Mouse (Mus musculus) neural tube, embryonic 14.5 days (tissue): ENCODE measurements around the gene Cnksr3. TPM values are rescaled to one million over a fixed set of nuclear protein-coding genes. Genes with fewer than 3 reads are reported as not detected.

Experiments used
- ATAC-seq: fragments of 200-750 bp; cut with Nextera tagmentation; 2 replicates; pipeline ENCODE4 v1.8.0; 2017; ENCODE audit warnings: low read depth, mild to moderate bottlenecking, moderate TSS enrichment, moderate library complexity
- H3K27ac ChIP-seq: fragments of 300-500 bp; sonication (generic); 2 replicates; pipeline ENCODE4 v1.5.1; 2014; ENCODE audit warnings: low read depth, mild to moderate bottlenecking, control low read depth, low read length, moderate library complexity, mixed read lengths
- H3K27me3 ChIP-seq: fragments of 300-500 bp; sonication (generic); 2 replicates; pipeline ENCODE4 v1.6.1; 2014; ENCODE audit warnings: low read length; ENCODE audit not compliant: control insufficient read depth, insufficient read depth
- H3K36me3 ChIP-seq: fragments of 300-500 bp; sonication (generic); 2 replicates; pipeline ENCODE4 v1.6.1; 2014; ENCODE audit warnings: low read length, mixed read lengths; ENCODE audit not compliant: control insufficient read depth, insufficient read depth
- H3K4me1 ChIP-seq: fragments of 300-500 bp; sonication (generic); 2 replicates; pipeline ENCODE4 v1.6.1; 2014; ENCODE audit warnings: low read length; ENCODE audit not compliant: control insufficient read depth, insufficient read depth
- H3K4me2 ChIP-seq: fragments of 300-500 bp; sonication (generic); 2 replicates; pipeline ENCODE4 v1.6.1; 2014; ENCODE audit warnings: mild to moderate bottlenecking, low read depth, low read length, control low read depth
- H3K4me3 ChIP-seq: fragments of 300-500 bp; sonication (generic); 2 replicates; pipeline ENCODE4 v1.5.1; 2014; ENCODE audit warnings: low read depth, low read length, control low read depth, mixed read lengths
- H3K9ac ChIP-seq: fragments of 300-500 bp; sonication (generic); replicated peaks from 2 replicates; pipeline ENCODE4 v1.6.1; 2014; ENCODE audit warnings: low read depth, mild to moderate bottlenecking, control low read depth, low read length, mixed read lengths
- H3K9me3 ChIP-seq: fragments of 300-500 bp; sonication (generic); 2 replicates; pipeline ENCODE4 v1.6.1; 2016; ENCODE audit warnings: low read length; ENCODE audit not compliant: control insufficient read depth
- WGBS: fragments of 180-500 bp; shearing (Covaris S2); extraction: QIAGEN DNeasy Blood & Tissue Kit; methylation state at CpG from one replicate; pipeline ENCODE4 v1.1.7; 2014; 5-methylcytosine and 5-hydroxymethylcytosine counted together
- polyA plus RNA-seq: library from polyadenylated mRNA; unstranded; fragments of >200 nt; fragmentation: Nextera tagmentation; extraction: Ambion mirVana; gene quantifications from 2 replicates; pipeline ENCODE4 v1.2.1, GENCODE M21; 2014

Gene Cnksr3
- polyA plus RNA-seq, 1 experiment from 2014 or later = 1.0 TPM

DNA sequence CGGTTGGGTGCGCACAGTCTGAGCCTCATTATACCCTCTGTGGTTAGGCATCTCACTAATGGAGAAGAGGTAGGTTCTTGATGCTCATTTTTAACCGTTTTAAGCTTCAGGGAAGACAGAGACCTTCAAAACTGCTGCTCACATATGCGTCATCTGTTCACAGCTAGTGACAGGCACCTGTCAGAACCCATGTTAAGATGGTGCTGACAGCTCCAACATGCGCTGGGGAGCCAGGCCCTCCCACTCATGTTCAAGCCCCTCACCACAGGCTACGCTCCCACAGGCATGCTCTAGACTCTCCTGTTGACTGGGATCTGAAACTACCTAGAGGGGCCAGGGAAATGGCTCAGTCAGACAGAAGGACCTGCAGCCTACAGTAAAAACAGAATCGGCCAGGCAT, 11.4 kb downstream of the Cnksr3 start:
- no peak overlapping the region for H3K27ac ChIP-seq
- no peak for ATAC-seq
- 91% methylated on average over 7 of the region's 7 CpGs for WGBS
- H3K9ac ChIP-seq = no peak overlapping the region
- H3K4me1 ChIP-seq = no peaks in the 10 kb centered on the region
- H3K9me3 ChIP-seq = no peaks in the 10 kb centered on the region
- H3K4me2 ChIP-seq = no peak overlapping the region
- no peaks in the 10 kb centered on the region for H3K27me3 ChIP-seq
- H3K4me3 ChIP-seq = no peak overlapping the region
- H3K36me3 ChIP-seq = no peaks in the 10 kb centered on the region

DNA sequence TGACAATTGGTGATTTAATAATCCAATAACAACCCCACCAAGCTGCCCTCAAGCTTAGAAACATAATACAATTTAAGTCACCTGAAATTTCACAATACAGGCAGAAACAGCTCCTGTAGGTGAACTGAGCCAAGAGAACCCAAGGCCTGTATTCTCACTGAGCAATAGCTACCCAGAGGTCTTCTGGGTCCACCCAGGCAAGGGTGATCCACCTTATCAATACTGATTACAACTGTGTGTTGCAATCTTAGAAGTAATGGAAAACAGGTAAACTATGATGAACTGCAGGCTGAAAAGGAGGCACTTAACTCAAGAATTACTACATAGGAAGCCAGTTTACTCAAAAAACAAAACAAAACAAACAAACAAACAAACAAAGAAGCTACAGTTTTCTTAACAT, 13.8 kb downstream of the Cnksr3 start:
- H3K4me2 ChIP-seq = no peak overlapping the region
- no peak for ATAC-seq
- H3K4me3 ChIP-seq = no peak overlapping the region
- no peak overlapping the region for H3K9ac ChIP-seq
- H3K9me3 ChIP-seq = no peaks in the 10 kb centered on the region
- H3K27ac ChIP-seq = no peak overlapping the region
- no peaks in the 10 kb centered on the region for H3K27me3 ChIP-seq
- H3K36me3 ChIP-seq = no peaks in the 10 kb centered on the region
- no peaks in the 10 kb centered on the region for H3K4me1 ChIP-seq

DNA sequence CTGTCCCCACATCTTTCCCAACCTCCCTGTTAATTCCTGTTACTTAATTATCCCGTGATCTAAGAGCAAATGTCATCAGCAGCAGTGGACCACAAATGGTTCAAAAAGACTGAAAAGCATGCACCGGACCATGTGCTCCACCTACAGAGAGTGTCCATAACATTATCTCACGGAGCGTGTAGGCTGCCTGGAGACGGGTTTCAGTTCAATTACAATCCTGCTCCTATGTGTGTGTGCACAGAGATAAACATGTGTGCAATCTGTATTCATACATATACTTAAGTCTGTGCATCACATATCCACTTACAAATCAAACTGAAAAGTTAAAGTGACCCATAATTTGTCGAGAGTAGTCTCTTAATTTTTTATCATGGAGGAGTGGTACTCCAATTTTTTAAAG, 14.3 kb downstream of the Cnksr3 start:
- no peaks in the 10 kb centered on the region for H3K36me3 ChIP-seq
- no peaks in the 10 kb centered on the region for H3K4me1 ChIP-seq
- no peaks in the 10 kb centered on the region for H3K27me3 ChIP-seq
- H3K9me3 ChIP-seq = no peaks in the 10 kb centered on the region
- no peak overlapping the region for H3K27ac ChIP-seq
- no peak overlapping the region for H3K4me2 ChIP-seq
- H3K9ac ChIP-seq = no peak overlapping the region
- H3K4me3 ChIP-seq = no peak overlapping the region
- 88% methylated on average over 6 of the region's 6 CpGs for WGBS
- ATAC-seq = no peak

DNA sequence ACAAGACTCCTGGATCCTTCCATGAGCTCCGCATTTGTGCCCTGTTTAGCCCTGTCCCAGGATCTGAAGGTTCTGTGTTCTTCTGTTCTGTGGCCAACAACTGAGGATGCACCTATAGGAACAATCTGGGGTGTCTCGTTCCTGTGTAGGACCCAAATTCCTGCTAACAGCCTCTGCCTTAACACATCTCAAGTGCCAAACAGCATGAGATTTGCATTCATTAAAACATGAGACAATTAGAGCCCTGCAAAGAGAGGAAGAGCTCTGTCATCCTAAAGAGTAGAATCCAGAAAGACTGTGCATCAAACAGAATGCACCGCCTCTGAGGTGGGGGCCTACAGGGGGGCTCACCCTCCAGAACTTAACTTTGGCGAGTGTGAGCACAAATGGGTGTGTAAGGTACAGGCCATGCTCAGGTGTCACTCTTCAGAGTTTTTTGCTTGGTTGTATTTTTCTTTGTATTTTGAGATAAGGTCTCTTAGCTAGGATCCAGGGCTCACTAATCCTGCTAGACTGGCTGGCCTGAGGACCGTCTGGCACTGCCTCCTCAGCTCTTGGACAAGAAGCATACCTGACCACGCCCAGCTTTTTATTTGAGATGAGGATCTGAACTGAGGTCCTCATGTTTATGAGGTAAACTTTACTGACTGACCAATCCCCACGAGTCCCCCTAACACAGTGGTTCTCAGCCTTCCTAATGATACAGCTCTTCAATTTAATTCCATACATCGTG, 15.2 kb downstream of the Cnksr3 start:
- H3K4me2 ChIP-seq = no peak overlapping the region
- no peaks in the 10 kb centered on the region for H3K9me3 ChIP-seq
- 82% methylated on average over 8 of the region's 8 CpGs for WGBS
- H3K27ac ChIP-seq = no peak overlapping the region
- H3K4me3 ChIP-seq = no peak overlapping the region
- H3K27me3 ChIP-seq = no peaks in the 10 kb centered on the region
- no peak overlapping the region for H3K9ac ChIP-seq
- no peaks in the 10 kb centered on the region for H3K36me3 ChIP-seq
- H3K4me1 ChIP-seq = no peaks in the 10 kb centered on the region
- ATAC-seq = no peak

DNA sequence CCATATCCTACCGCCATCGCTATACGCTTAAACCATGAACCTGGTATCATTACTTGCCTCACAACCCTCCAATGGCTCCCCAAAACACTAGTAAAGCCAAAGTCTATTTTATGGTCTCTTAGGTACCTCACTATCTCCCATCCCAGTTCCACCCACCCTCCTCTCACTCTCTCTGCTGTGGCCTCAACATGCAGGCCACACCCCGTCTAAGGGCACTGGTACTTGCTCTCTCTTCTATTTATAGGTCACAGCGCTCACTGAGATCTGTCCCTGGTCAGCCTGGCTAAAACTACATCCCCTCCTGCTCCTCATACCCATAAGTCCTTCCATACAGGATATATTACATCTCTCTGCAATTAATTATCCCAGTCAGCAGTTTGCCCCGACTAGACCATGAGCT, 16.1 kb downstream of the Cnksr3 start:
- no peaks in the 10 kb centered on the region for H3K4me1 ChIP-seq
- no peak overlapping the region for H3K4me3 ChIP-seq
- no peaks in the 10 kb centered on the region for H3K27me3 ChIP-seq
- H3K27ac ChIP-seq = no peak overlapping the region
- no peak overlapping the region for H3K4me2 ChIP-seq
- WGBS = 82% methylated on average over 6 of the region's 6 CpGs
- H3K9ac ChIP-seq = no peak overlapping the region
- no peaks in the 10 kb centered on the region for H3K36me3 ChIP-seq
- ATAC-seq = no peak
- no peaks in the 10 kb centered on the region for H3K9me3 ChIP-seq

DNA sequence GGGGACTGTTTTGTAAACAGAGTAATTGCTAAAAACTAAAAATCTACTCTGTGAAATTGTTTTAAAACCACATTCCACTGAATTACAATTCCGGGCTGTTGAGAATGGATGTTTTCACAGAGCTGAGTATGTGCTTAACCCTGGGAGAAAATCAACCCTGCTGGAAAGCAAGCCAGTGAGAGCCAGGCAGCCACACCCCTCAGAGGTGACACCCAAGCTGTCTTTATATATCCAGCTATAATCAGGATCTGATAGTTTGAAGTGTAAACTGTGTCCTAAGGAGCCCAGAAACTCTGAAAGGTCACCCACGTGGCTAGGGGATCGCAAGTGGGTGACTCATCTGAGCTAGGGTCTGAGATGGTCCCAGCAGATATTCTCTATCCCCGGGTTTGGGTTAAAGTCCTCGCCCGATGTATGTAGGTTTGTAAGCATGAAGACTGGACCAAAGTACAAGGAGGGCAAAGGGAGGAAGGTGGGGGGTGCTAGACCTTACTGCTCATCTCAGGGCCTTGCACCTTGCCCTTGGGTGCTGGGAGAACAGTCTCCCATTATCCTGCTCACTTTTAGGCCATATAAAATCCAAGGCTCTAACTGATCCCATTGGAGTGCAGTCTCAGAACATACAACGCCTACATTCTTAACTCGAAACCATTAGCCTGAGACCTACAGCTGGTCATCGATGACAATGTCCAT, 20.2 kb downstream of the Cnksr3 start:
- no peak overlapping the region for H3K27ac ChIP-seq
- no peaks in the 10 kb centered on the region for H3K27me3 ChIP-seq
- no peak overlapping the region for H3K4me2 ChIP-seq
- no peaks in the 10 kb centered on the region for H3K4me1 ChIP-seq
- no peaks in the 10 kb centered on the region for H3K9me3 ChIP-seq
- no peaks in the 10 kb centered on the region for H3K36me3 ChIP-seq
- H3K9ac ChIP-seq = no peak overlapping the region
- WGBS = 86% methylated on average over 9 of the region's 9 CpGs
- H3K4me3 ChIP-seq = no peak overlapping the region
- ATAC-seq = no peak

DNA sequence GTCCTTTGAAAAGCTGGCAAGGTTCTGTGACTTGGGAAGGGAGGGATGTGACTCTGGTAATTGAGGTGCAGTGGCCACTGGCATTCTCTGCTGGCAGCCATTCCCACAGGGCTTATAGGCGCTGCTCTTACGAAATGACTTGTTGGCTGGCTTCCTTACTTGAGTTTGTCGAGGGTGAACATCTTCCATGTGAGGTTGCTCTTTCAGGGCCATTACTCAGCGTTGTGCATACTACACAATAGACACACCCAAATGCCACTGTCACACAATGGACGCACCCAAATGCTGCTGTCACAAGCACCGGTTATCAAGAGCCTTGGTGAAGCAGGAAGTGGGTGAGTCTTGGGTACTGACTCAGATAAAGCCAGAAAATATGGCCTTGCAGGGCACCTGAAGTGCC, 22.8 kb downstream of the Cnksr3 start:
- Histone ChIP-seq H3K4me1 (no peaks in the 10 kb centered on the region), H3K9me3 (no peaks in the 10 kb centered on the region), H3K4me3 (no peak overlapping the region), H3K27me3 (no peaks in the 10 kb centered on the region), H3K36me3 (no peaks in the 10 kb centered on the region), H3K27ac (no peak overlapping the region), H3K4me2 (no peak overlapping the region), H3K9ac (no peak overlapping the region)
- no peak for ATAC-seq
- WGBS = 88% methylated on average over 6 of the region's 6 CpGs

DNA sequence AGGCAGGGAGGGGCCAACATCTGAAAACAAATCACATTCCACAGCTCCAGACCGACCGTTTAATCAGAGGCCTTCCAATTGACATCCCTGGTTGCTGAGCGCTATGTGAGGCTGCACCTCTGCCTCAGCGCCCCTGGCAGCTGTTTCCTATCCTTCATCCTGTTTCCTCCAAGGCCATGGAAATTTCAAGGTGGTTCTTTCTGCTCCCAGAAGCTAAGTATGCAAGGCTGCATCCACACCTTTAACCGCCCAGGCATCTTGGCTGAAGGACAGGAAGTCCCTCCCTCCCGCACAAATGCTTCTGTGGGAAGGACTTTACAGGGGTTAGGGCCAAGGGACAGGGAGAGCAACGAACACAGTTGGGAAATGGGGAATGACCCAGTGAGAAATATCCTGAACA, 24.2 kb downstream of the Cnksr3 start:
- Histone ChIP-seq H3K27me3 (no peaks in the 10 kb centered on the region), H3K9ac (no peak overlapping the region), H3K9me3 (no peaks in the 10 kb centered on the region), H3K36me3 (no peaks in the 10 kb centered on the region), H3K4me2 (no peak overlapping the region), H3K27ac (no peak overlapping the region), H3K4me3 (no peak overlapping the region), H3K4me1 (no peaks in the 10 kb centered on the region; the same call in 1 of the 2 replicates)
- WGBS = 72% methylated on average over 7 of the region's 7 CpGs
- ATAC-seq = no peak

DNA sequence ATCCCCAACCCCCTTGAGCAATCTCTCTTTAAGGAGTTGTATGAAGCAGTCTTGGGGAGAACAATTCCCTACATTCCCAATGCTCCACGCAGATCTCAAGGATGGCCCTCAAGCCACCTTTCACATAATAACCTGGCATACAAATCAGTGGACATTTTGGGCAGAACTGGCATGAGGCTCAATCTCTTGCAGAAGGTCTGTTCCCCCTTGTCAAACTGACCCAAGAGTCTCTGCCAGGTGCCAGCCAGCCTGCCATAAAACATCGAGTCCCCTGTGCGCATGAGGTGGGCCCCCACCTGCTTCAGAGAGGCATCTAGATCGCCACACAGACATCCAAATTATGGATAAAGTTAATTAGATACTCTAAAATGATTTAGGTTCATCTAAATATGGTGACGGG, 25.0 kb downstream of the Cnksr3 start:
- no peak for ATAC-seq
- no peak overlapping the region for H3K27ac ChIP-seq
- WGBS = 94% methylated on average over 5 of the region's 5 CpGs

More for the DNA sequence above, 25.0 kb downstream of the Cnksr3 start:
- no peaks in the 10 kb centered on the region; the same call in 1 of the 2 replicates for H3K4me1 ChIP-seq
- no peaks in the 10 kb centered on the region for H3K27me3 ChIP-seq
- no peak overlapping the region for H3K4me3 ChIP-seq
- H3K36me3 ChIP-seq = no peaks in the 10 kb centered on the region
- H3K4me2 ChIP-seq = no peak overlapping the region
- no peaks in the 10 kb centered on the region for H3K9me3 ChIP-seq
- H3K9ac ChIP-seq = no peak overlapping the region
